Mouse (Mus musculus): ENCODE data around the gene Zfp65. TPM values are rescaled to one million over a fixed set of nuclear protein-coding genes. Genes with fewer than 3 reads are reported as not detected.
A peak's percentile ranks its signal among the peaks of the same experiment; 100 is the strongest.
"Not testable (repeated sequence)": the region's sequence is repeated elsewhere in the genome, so short reads cannot be mapped to it uniquely, and the experiment has no call there.

Zfp65 gene
- polyA plus RNA-seq (2015; fragmentation: Nextera tagmentation; extraction: Ambion mirVana), result 1.4 and 1.5 TPM in 2 replicates

- 4% methylated on average over 20 of the region's 21 CpGs for WGBS (ENCODE audit: insufficient replicate concordance)
- Histone ChIP-seq H3K27me3 (no peaks in the 10 kb centered on the region), H3K36me3 (replicated peaks) (no peaks in the 10 kb centered on the region), H3K9me3 (replicated peaks) (0 out of 2 replicates have a peak, but pooled peaks cover 3% of the 10 kb centered on the region), H3K4me3 (replicated peaks) (peak within 1 kb of the TSS; percentile 52), H3K27ac (replicated peaks) (no peak within 1 kb of the TSS), H3K9ac (no peak within 1 kb of the TSS), H3K4me2 (peak within 1 kb of the TSS; percentile 62), H3K4me1 (replicated peaks) (peaks cover 2% of the 10 kb centered on the region; the same call in 1 of the 2 replicates)
- peak; percentile 53; the same call in 1 of the 2 replicates for ATAC-seq (ENCODE audit: insufficient read depth)
Measured at GRCm38 (mm10) chr13:67728641-67729318, at the start of gene Zfp65. Zfp65 (minus strand) TSS chr13:67729173.

GRCm38 (mm10) chr13:67763031-67763768, 34.2 kb upstream of the Zfp65 start:
- H3K9me3 ChIP-seq (replicated peaks), result no peaks in the 10 kb centered on the region
- WGBS (ENCODE audit: insufficient replicate concordance), result 55% methylated on average over 2 of the region's 2 CpGs
- no peaks in the 10 kb centered on the region for H3K36me3 ChIP-seq (replicated peaks)
- H3K9ac ChIP-seq, result no peak overlapping the region
- no peak overlapping the region for H3K4me2 ChIP-seq
- no peaks in the 10 kb centered on the region for H3K4me1 ChIP-seq (replicated peaks)
- H3K27ac ChIP-seq (replicated peaks), result no peak overlapping the region
- H3K4me3 ChIP-seq (replicated peaks), result no peak overlapping the region
- no peak for ATAC-seq (ENCODE audit: insufficient read depth)
- no peaks in the 10 kb centered on the region for H3K27me3 ChIP-seq

- Histone ChIP-seq H3K27ac (replicated peaks) (no peak overlapping the region), H3K27me3 (no peaks in the 10 kb centered on the region), H3K4me1 (replicated peaks) (peaks cover 4% of the 10 kb centered on the region), H3K9ac (no peak overlapping the region), H3K4me2 (no peak overlapping the region), H3K36me3 (replicated peaks) (no peaks in the 10 kb centered on the region), H3K4me3 (replicated peaks) (no peak overlapping the region), H3K9me3 (replicated peaks) (no peaks in the 10 kb centered on the region)
- WGBS (ENCODE audit: insufficient replicate concordance), result 59% methylated on average over 1 of the region's 1 CpGs
- ATAC-seq (ENCODE audit: insufficient read depth), result no peak
Measured at GRCm38 (mm10) chr13:67759966-67760365, 31.0 kb upstream of the Zfp65 start.

- Histone ChIP-seq H3K4me1 (replicated peaks) (peaks cover 13% of the 10 kb centered on the region), H3K9ac (no peak overlapping the region), H3K27ac (replicated peaks) (no peak overlapping the region), H3K9me3 (replicated peaks) (no peaks in the 10 kb centered on the region), H3K36me3 (replicated peaks) (0 out of 2 replicates have a peak, but pooled peaks cover 5% of the 10 kb centered on the region), H3K27me3 (no peaks in the 10 kb centered on the region), H3K4me2 (no peak overlapping the region), H3K4me3 (replicated peaks) (no peak overlapping the region)
- WGBS (ENCODE audit: insufficient replicate concordance), result 67% methylated on average over 6 of the region's 6 CpGs
- ATAC-seq (ENCODE audit: insufficient read depth), result no peak
Measured at GRCm38 (mm10) chr13:67755761-67756160, 26.8 kb upstream of the Zfp65 start.

- 6% methylated on average over 24 of the region's 24 CpGs for WGBS (ENCODE audit: insufficient replicate concordance)
- ATAC-seq (ENCODE audit: insufficient read depth), result peak; percentile 87
Measured at GRCm38 (mm10) chr13:67754333-67755306, 25.6 kb upstream of the Zfp65 start, which contains the start of gene Zfp85. Zfp85 (minus strand) TSS chr13:67755228.

GRCm38 (mm10) chr13:67743896-67744295, 14.9 kb upstream of the Zfp65 start:
- Histone ChIP-seq H3K4me3 (replicated peaks) (no peak overlapping the region), H3K9me3 (replicated peaks) (no peaks in the 10 kb centered on the region), H3K9ac (no peak overlapping the region), H3K27me3 (no peaks in the 10 kb centered on the region), H3K27ac (replicated peaks) (no peak overlapping the region), H3K36me3 (replicated peaks) (peaks cover 8% of the 10 kb centered on the region; the same call in 1 of the 2 replicates), H3K4me2 (no peak overlapping the region), H3K4me1 (replicated peaks) (no peaks in the 10 kb centered on the region)
- ATAC-seq (ENCODE audit: insufficient read depth), result no peak
- 78% methylated on average over 9 of the region's 9 CpGs for WGBS (ENCODE audit: insufficient replicate concordance)

More at GRCm38 (mm10) chr13:67754333-67755306, 25.6 kb upstream of the Zfp65 start, which contains the start of gene Zfp85:
- peak within 1 kb of the TSS; percentile 76 for H3K27ac ChIP-seq (replicated peaks)
- H3K4me2 ChIP-seq, result peak within 1 kb of the TSS; percentile 64
- peaks cover 13% of the 10 kb centered on the region for H3K4me1 ChIP-seq (replicated peaks)
- H3K36me3 ChIP-seq (replicated peaks), result 0 out of 2 replicates have a peak, but pooled peaks cover 5% of the 10 kb centered on the region
- peak within 1 kb of the TSS; percentile 51; the same call in 1 of the 2 replicates for H3K9ac ChIP-seq
- peak within 1 kb of the TSS; percentile 70 for H3K4me3 ChIP-seq (replicated peaks)
- H3K27me3 ChIP-seq, result no peaks in the 10 kb centered on the region
- no peaks in the 10 kb centered on the region for H3K9me3 ChIP-seq (replicated peaks)

- no peak overlapping the region for H3K27ac ChIP-seq (replicated peaks)
- no peaks in the 10 kb centered on the region for H3K27me3 ChIP-seq
- H3K4me1 ChIP-seq (replicated peaks), result no peaks in the 10 kb centered on the region
- 72% methylated on average over 3 of the region's 3 CpGs for WGBS (ENCODE audit: insufficient replicate concordance)
- peaks cover under 1% of the 10 kb centered on the region; the same call in 1 of the 2 replicates for H3K36me3 ChIP-seq (replicated peaks)
- H3K4me3 ChIP-seq (replicated peaks), result no peak overlapping the region
- no peak overlapping the region for H3K9ac ChIP-seq
- H3K4me2 ChIP-seq, result no peak overlapping the region
- no peaks in the 10 kb centered on the region for H3K9me3 ChIP-seq (replicated peaks)
- ATAC-seq (ENCODE audit: insufficient read depth), result no peak
Measured at GRCm38 (mm10) chr13:67742941-67743340, 14.0 kb upstream of the Zfp65 start.

GRCm38 (mm10) chr13:67734391-67734790, 5.4 kb upstream of the Zfp65 start:
- H3K4me2 ChIP-seq; H3K27ac ChIP-seq (replicated peaks); H3K4me3 ChIP-seq (replicated peaks); H3K36me3 ChIP-seq (replicated peaks); ATAC-seq (ENCODE audit: insufficient read depth); H3K27me3 ChIP-seq; H3K4me1 ChIP-seq (replicated peaks); H3K9me3 ChIP-seq (replicated peaks); H3K9ac ChIP-seq: not testable (repeated sequence)
- 84% methylated on average over 9 of the region's 9 CpGs for WGBS (ENCODE audit: insufficient replicate concordance)

GRCm38 (mm10) chr13:67729441-67729840, 468 bp upstream of the Zfp65 start:
- not testable (repeated sequence) for H3K9ac ChIP-seq

GRCm38 (mm10) chr13:67728106-67728505, 867 bp downstream of the Zfp65 start:
- 31% methylated on average over 1 of the region's 1 CpGs for whole genome bisulfite sequencing (ENCODE audit: insufficient replicate concordance)
- H3K4me2 ChIP-seq, result 0 out of 2 replicates have a peak overlapping the region, but pooled peaks have one; percentile 62
- peak overlapping the region; percentile 52; the same call in 1 of the 2 replicates for H3K4me3 ChIP-seq (replicated peaks)
- H3K4me1 ChIP-seq (replicated peaks), result peaks cover 4% of the 10 kb centered on the region
- H3K9me3 ChIP-seq (replicated peaks), result no peaks in the 10 kb centered on the region
- no peak overlapping the region for H3K9ac ChIP-seq
- ATAC-seq (ENCODE audit: insufficient read depth), result no peak
- no peaks in the 10 kb centered on the region for H3K27me3 ChIP-seq
- H3K27ac ChIP-seq (replicated peaks), result no peak overlapping the region
- H3K36me3 ChIP-seq (replicated peaks), result no peaks in the 10 kb centered on the region

More at GRCm38 (mm10) chr13:67729441-67729840, 468 bp upstream of the Zfp65 start:
- not testable (repeated sequence) for H3K36me3 ChIP-seq (replicated peaks); ATAC-seq (ENCODE audit: insufficient read depth); H3K27me3 ChIP-seq; H3K27ac ChIP-seq (replicated peaks); H3K4me1 ChIP-seq (replicated peaks); H3K9me3 ChIP-seq (replicated peaks)
- Histone ChIP-seq H3K4me2 (peak overlapping the region; percentile 62), H3K4me3 (replicated peaks) (peak overlapping the region; percentile 52)
- WGBS (ENCODE audit: insufficient replicate concordance), result 40% methylated on average over 4 of the region's 4 CpGs

All from liver, embryonic 15.5 days (tissue).